Mouse (Mus musculus): ENCODE data around the gene Pitpnb. TPM values are rescaled to one million over a fixed set of nuclear protein-coding genes. Genes with fewer than 3 reads are reported as not detected.

Gene Pitpnb
- polyA plus RNA-seq, 1 experiment, result 98.2 TPM

DNA sequence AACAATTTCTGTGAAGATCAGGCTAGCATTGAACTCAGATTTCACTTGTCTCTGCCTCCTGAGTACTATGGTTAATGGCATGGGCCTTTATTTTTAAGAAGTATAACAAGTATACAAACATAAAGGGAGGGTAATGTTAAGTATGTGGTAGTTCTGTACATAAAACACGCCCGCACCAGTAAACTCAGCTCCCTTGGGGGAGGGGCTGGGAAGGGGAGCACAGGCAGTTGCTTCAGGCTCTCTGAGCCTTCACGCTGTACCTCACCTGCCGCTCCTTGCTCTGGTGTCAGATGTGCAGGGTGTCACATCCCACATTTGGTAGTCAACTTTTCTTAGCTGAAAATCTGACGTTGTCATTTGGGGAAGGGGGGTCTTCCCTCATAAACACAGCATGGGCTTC, 35.6 kb downstream of the Pitpnb start:
- TF ChIP-seq CTCF (IDR thresholded peaks at IDR 0.05; ENCODE audit: borderline replicate concordance, insufficient read depth, low read length) (no peak), POLR2A (IDR thresholded peaks at IDR 0.05; ENCODE audit: low read depth, low read length) (no peak)
- H3K4me3 ChIP-seq (ENCODE audit: insufficient read depth, low read length), result no peak overlapping the region

DNA sequence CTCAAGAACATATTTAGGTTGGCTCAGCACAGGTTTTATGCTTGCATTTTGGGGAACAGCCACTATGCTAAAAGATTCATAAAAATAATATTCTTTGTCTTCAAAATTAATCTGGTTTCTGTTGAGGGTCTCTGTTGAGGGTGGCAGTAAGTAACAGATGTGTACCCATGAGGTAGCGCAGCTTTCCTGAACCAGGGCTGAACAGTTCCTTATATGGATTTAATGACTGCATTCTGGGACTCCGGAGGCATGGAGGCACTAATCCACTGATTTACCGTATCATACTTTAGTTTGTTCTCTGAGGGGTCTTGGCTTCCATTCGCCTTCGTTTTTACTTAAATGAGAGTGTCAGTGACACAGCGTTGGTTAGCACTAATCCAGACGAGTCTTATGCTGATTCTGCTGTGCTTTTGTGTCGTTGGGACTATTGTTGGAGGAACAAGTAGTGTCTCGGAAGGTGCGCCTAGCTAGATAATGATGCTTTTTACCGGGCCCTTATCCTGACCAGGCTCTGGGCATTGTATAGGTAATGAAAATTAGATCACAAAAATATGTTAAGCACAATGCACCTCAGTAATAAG, 37.5 kb downstream of the Pitpnb start:
- Histone ChIP-seq H3K4me1 (ENCODE audit: control insufficient read depth, insufficient read depth, low read length) (no peaks in the 10 kb centered on the region), H3K4me3 (ENCODE audit: insufficient read depth, low read length) (no peak overlapping the region), H3K27ac (ENCODE audit: insufficient read depth, low read length) (no peak overlapping the region)
- TF ChIP-seq CTCF (IDR thresholded peaks at IDR 0.05; ENCODE audit: borderline replicate concordance, insufficient read depth, low read length) (no peak), POLR2A (IDR thresholded peaks at IDR 0.05; ENCODE audit: low read depth, low read length) (no peak)

More for the DNA sequence above, 35.6 kb downstream of the Pitpnb start:
- Histone ChIP-seq H3K27ac (ENCODE audit: insufficient read depth, low read length) (no peak overlapping the region), H3K4me1 (ENCODE audit: control insufficient read depth, insufficient read depth, low read length) (no peaks in the 10 kb centered on the region)

DNA sequence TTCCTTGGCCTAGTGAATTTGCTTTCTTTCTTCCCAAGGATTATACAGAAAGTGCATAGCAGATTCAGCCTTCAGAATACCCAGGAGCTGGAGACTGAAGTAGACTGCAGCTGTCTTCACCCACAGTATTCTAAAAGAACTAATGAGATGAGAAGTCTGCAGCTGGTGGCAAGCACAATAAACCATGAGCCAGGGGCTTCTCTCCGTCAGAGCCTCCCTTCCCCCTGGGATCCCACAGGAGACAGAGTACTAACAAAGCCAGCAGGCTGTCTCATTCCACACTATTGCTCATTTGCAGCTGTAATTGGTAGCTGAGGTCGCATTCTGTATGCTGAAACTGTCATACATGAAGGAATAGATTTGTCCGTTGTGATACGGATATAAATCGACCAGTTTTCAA, 38.0 kb downstream of the Pitpnb start:
- Histone ChIP-seq H3K27ac (ENCODE audit: insufficient read depth, low read length) (no peak overlapping the region), H3K4me1 (ENCODE audit: control insufficient read depth, insufficient read depth, low read length) (no peaks in the 10 kb centered on the region), H3K4me3 (ENCODE audit: insufficient read depth, low read length) (no peak overlapping the region)
- TF ChIP-seq CTCF (IDR thresholded peaks at IDR 0.05; ENCODE audit: borderline replicate concordance, insufficient read depth, low read length) (no peak), POLR2A (IDR thresholded peaks at IDR 0.05; ENCODE audit: low read depth, low read length) (no peak)

DNA sequence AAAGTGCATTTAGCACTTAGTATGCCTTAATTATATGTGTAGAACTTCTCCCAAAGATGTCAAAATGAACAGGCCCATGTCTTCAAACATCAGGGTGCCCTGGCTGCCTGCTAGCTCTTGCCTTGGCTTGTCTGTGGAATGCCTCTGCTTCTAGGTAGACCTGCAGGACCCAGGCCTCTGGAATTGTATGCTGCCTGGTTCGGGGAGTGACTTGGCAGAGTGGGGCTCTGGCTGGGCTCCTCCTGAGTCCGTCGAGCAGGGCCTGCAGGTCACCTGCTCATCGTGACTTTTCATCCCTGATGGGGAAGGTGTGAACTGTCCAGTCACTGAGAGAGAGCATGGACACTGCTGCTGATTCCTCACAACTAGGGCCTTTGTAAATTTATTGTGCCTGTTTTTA, 45.1 kb downstream of the Pitpnb start:
- TF ChIP-seq CTCF (IDR thresholded peaks at IDR 0.05; ENCODE audit: borderline replicate concordance, insufficient read depth, low read length), result no peak
- TF ChIP-seq POLR2A (IDR thresholded peaks at IDR 0.05; ENCODE audit: low read depth, low read length), result no peak
- Histone ChIP-seq H3K4me3 (ENCODE audit: insufficient read depth, low read length) (no peak overlapping the region), H3K4me1 (ENCODE audit: control insufficient read depth, insufficient read depth, low read length) (no peaks in the 10 kb centered on the region), H3K27ac (ENCODE audit: insufficient read depth, low read length) (no peak overlapping the region)

DNA sequence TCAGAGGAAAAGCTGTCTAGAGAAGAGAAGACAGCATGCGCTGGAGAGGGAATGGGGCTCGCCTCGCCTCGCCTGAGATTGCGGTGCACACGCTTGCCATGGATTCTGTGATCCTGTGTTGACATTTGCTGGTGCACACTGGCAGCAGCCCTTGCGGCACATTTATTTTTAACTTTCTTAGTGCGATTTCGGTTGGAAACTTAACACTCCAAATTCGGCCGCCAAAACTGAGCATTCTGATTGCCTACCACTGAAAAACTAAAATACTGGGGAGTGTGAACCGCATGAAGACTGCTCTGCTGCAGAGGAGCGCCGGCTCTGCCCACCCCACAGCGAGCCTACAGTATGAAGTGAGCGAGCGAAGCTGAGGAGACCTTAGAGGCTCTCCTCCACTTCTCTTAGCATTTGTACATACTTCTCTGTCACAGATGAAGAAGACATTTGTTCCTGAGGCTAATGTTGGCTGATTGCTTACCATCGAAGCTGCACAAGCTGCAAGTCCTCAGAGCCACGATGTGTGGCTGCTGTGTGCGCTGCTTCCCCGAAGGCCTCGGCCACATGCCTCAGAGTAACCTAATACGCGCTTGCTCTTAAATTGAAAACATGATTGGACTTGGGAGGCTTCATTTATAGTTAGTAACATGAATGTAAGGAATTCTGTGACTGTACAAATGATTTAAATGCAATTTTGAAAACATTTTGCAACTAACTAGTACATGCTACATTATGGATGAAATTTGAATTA, 45.9 kb downstream of the Pitpnb start:
- no peak overlapping the region; the same call in 1 of the 2 replicates for H3K27ac ChIP-seq (ENCODE audit: insufficient read depth, low read length)
- TF ChIP-seq CTCF (IDR thresholded peaks at IDR 0.05; ENCODE audit: borderline replicate concordance, insufficient read depth, low read length) (no peak), POLR2A (IDR thresholded peaks at IDR 0.05; ENCODE audit: low read depth, low read length) (no peak)

DNA sequence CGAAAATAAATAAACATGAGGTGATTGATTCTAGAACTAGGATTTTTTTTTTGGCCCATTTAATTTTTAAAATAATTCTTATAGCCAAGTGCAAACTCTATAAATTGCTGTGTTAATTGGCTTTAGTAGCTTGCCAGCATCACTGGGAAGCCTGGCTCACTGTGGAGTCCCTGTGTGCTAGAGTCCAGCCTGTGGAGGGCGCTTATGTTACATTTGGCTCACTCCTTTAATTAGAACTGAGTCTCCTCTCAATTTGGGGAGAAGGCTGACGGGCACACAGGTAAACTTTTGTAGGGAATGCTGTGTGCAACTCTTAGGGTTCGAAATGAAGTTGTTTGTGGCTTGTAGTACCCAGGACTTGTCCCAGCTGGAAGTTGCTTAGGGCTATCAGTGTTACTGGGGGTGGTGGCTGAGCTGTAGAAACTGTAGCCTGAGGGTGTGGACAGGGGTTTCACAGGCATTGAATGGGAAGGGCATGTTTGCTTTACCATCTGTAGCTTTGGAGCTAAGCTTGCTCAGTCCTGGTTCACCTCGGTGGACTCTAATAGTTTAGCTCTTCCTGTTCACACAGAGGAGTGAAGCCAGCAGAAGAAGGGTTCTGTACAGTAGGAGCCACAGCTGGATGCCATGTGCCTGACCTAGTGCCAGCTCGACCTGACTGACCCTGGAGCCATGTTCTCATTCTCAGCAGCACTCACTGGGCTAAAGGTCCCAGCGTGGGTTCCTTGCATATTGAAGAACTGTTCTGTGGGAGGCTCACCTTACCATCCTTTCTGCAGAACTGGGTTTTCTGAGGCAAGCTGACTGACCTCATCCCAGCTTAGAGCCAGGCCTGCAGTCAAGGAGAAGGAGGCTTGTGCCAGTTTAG, 47.8 kb downstream of the Pitpnb start:
- H3K27ac ChIP-seq (ENCODE audit: insufficient read depth, low read length), result no peak overlapping the region
- TF ChIP-seq POLR2A (IDR thresholded peaks at IDR 0.05; ENCODE audit: low read depth, low read length), result no peak
- no peak for TF ChIP-seq CTCF (IDR thresholded peaks at IDR 0.05; ENCODE audit: borderline replicate concordance, insufficient read depth, low read length)
- no peak overlapping the region for H3K4me3 ChIP-seq (ENCODE audit: insufficient read depth, low read length)
- H3K4me1 ChIP-seq (ENCODE audit: control insufficient read depth, insufficient read depth, low read length), result no peaks in the 10 kb centered on the region

More for the DNA sequence above, 45.9 kb downstream of the Pitpnb start:
- Histone ChIP-seq H3K4me3 (ENCODE audit: insufficient read depth, low read length) (no peak overlapping the region), H3K4me1 (ENCODE audit: control insufficient read depth, insufficient read depth, low read length) (no peaks in the 10 kb centered on the region)

DNA sequence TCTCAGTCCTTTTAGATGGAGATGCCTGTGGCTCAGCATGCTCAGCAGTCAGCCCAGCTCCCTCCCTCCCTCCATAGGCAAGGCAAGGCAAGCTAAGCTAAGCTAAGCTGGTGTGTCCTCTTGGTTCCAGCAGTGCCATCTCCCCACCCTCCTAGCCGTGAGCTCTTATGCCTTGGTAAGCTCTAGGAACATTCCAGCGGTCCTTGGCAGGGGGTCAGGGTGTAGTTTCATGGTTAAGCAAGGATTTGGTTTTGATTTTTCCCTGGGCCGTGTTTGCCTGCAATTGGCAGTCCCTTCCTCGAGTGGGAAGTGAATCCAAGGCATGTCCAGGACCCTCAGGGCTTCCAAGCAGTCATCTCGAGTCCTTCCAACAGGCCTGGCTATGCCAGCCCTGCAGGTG, 52.8 kb downstream of the Pitpnb start:
- Histone ChIP-seq H3K4me3 (ENCODE audit: insufficient read depth, low read length) (no peak overlapping the region), H3K4me1 (ENCODE audit: control insufficient read depth, insufficient read depth, low read length) (no peaks in the 10 kb centered on the region), H3K27ac (ENCODE audit: insufficient read depth, low read length) (no peak overlapping the region)
- TF ChIP-seq CTCF (IDR thresholded peaks at IDR 0.05; ENCODE audit: borderline replicate concordance, insufficient read depth, low read length), result no peak
- TF ChIP-seq POLR2A (IDR thresholded peaks at IDR 0.05; ENCODE audit: low read depth, low read length), result no peak

DNA sequence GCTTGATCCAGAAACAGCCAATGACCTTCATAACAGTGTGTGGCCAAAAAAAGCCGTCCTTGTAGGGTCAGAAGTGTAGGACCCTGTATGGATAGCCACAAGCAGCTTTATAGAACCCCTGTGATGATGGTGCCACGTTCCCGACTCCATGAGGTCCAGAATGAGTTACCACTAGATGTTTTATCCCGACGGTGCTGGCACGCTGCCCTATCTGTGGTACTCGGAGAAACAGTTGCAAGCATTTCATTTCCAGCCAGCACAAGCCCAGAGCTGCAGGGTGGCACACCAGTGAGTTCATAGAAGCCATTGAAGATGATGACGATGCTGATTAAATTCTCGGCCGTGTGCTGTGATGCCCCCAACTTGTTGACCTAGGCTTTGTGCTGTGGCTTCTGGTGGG, 60.3 kb downstream of the Pitpnb start:
- peaks cover 4% of the 10 kb centered on the region; the same call in 1 of the 2 replicates for H3K4me1 ChIP-seq (ENCODE audit: control insufficient read depth, insufficient read depth, low read length)
- H3K27ac ChIP-seq (ENCODE audit: insufficient read depth, low read length), result no peak overlapping the region
- no peak overlapping the region for H3K4me3 ChIP-seq (ENCODE audit: insufficient read depth, low read length)
- TF ChIP-seq POLR2A (IDR thresholded peaks at IDR 0.05; ENCODE audit: low read depth, low read length) (no peak), CTCF (IDR thresholded peaks at IDR 0.05; ENCODE audit: borderline replicate concordance, insufficient read depth, low read length) (no peak)

DNA sequence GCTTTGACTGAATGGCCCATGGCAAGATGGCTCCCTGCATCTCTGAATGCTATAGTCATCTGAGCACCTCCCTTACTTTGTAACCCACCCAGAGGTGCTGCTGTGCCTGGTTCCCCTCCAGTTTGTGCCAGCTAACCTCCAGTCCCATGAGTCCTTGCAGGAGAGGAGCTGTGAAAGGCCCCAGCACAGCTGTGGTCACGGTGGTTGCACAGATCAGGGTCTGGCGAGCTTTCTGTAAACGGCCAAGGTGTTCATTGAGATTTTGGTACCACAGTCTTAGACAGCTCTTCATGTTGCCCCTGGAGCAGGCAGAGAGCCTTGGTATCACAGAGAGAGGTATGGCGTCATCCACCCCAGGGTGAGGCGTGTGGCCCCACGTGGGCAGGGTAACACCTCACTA, 60.9 kb downstream of the Pitpnb start:
- Histone ChIP-seq H3K27ac (ENCODE audit: insufficient read depth, low read length) (no peak overlapping the region), H3K4me3 (ENCODE audit: insufficient read depth, low read length) (no peak overlapping the region), H3K4me1 (ENCODE audit: control insufficient read depth, insufficient read depth, low read length) (peaks cover 4% of the 10 kb centered on the region; the same call in 1 of the 2 replicates)
- TF ChIP-seq CTCF (IDR thresholded peaks at IDR 0.05; ENCODE audit: borderline replicate concordance, insufficient read depth, low read length), result no peak
- no peak for TF ChIP-seq POLR2A (IDR thresholded peaks at IDR 0.05; ENCODE audit: low read depth, low read length)
